Mouse (Mus musculus) olfactory bulb, adult 2 months (tissue): ENCODE data around the gene Dydc2.

Experiments used
- CTCF ChIP-seq: fragments of 200-500 bp; IDR thresholded peaks from 2 replicates; pipeline ENCODE4 v1.5.1; 2012; ENCODE audit warnings: low read depth, mild to moderate bottlenecking, low read length, moderate library complexity; ENCODE audit not compliant: insufficient read depth
- POLR2A ChIP-seq: fragments of 200-500 bp; IDR thresholded peaks from 2 replicates; pipeline ENCODE4 v1.6.1; 2012; ENCODE audit warnings: mild to moderate bottlenecking, low read depth, low read length, moderate library complexity; ENCODE audit not compliant: insufficient read depth

DNA sequence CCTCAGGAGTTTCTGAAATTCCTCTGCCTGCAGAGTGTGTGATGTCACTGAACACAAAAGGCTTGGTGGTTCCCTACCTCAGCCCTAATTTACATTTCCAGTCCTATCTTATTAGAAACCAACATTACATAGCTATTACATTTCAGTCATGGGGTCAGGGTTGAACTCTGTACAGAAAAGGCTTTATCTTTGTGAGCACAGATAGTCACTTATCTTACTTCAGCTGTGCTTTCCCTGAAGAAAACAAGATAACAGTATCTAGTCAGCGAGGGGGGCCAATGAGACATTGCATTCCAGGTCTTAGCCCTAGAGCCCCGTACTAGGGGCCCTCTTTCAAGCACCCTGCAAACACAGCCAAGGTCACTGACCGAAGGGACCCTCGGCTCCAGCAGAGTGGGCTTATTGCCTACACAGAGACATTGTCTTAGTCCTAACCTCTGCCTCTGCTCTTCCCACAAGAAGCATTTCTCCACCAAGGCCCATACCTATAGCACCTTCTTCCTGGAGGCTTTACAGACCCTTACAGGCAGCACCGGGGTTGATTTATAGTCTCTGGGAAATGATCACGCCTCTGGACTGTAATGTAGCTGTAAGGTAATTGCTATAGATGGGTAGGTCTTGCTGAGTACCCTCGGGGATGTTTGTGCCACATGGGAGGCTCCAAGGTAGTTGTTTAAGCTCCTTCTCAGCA is 43.3 kb downstream of the Dydc2 start:
- no peak for TF ChIP-seq CTCF
- TF ChIP-seq POLR2A, result no peak
